Mouse (Mus musculus): ENCODE results near the gene Spsb2. TPM values are rescaled to one million over a fixed set of nuclear protein-coding genes. Genes with fewer than 3 reads are reported as not detected.
"Not testable (repeated sequence)": the region's sequence is repeated elsewhere in the genome, so short reads cannot be mapped to it uniquely, and the experiment has no call there.

The Spsb2 gene
- total RNA-seq, 2 experiments from 2014 or later, result 4.4 to 5.4 TPM

GRCm38 (mm10) chr6:124779984-124780416, 28.5 kb upstream of the Spsb2 start:
- Histone ChIP-seq H3K27ac (no peak overlapping the region), H3K4me3 (peak overlapping the region; percentile 36)
- no peak for DNase-seq (ENCODE audit: extremely low spot score in 1 of 2, low spot score in 2 of 2)
- intact Hi-C loops (cut with DNase I), result no loop called here
- no peak for TF ChIP-seq CTCF (IDR thresholded peaks at IDR 0.05)

- no peak overlapping the region for H3K4me3 ChIP-seq
- intact Hi-C loops (cut with DNase I), result no loop called here
- no peak for TF ChIP-seq CTCF (IDR thresholded peaks at IDR 0.05)
- H3K27ac ChIP-seq, result no peak overlapping the region
- DNase-seq (ENCODE audit: extremely low spot score in 1 of 2, low spot score in 2 of 2), result no peak
These were observed 27.5 kb upstream of the Spsb2 start for GRCm38 (mm10) chr6:124780917-124781316.

- no peak for TF ChIP-seq CTCF (IDR thresholded peaks at IDR 0.05)
- H3K4me3 ChIP-seq, result no peak overlapping the region
- intact Hi-C loops (cut with DNase I), result no loop called here
- no peak overlapping the region for H3K27ac ChIP-seq
- no peak for DNase-seq (ENCODE audit: extremely low spot score in 1 of 2, low spot score in 2 of 2)
These were observed 26.0 kb upstream of the Spsb2 start for GRCm38 (mm10) chr6:124782436-124782835.

GRCm38 (mm10) chr6:124786756-124787420, 21.6 kb upstream of the Spsb2 start:
- intact Hi-C loops (cut with DNase I), result no loop called here
- TF ChIP-seq CTCF (IDR thresholded peaks at IDR 0.05), result no peak
- no peak for DNase-seq (ENCODE audit: extremely low spot score in 1 of 2, low spot score in 2 of 2)
- H3K4me3 ChIP-seq, result no peak overlapping the region
- H3K27ac ChIP-seq, result no peak overlapping the region

GRCm38 (mm10) chr6:124787722-124788121, 20.7 kb upstream of the Spsb2 start:
- Histone ChIP-seq H3K27ac (no peak overlapping the region), H3K4me3 (no peak overlapping the region)
- DNase-seq (ENCODE audit: extremely low spot score in 1 of 2, low spot score in 2 of 2), result no peak
- no peak for TF ChIP-seq CTCF (IDR thresholded peaks at IDR 0.05)
- intact Hi-C loops (cut with DNase I), result no loop called here

- TF ChIP-seq CTCF (IDR thresholded peaks at IDR 0.05), result no peak
- intact Hi-C loops (cut with DNase I), result no loop called here
- no peak overlapping the region for H3K27ac ChIP-seq
These were observed 18.9 kb upstream of the Spsb2 start for GRCm38 (mm10) chr6:124789519-124789918.

GRCm38 (mm10) chr6:124790121-124790520, 18.3 kb upstream of the Spsb2 start:
- Histone ChIP-seq H3K4me3 (no peak overlapping the region), H3K27ac (no peak overlapping the region)
- TF ChIP-seq CTCF (IDR thresholded peaks at IDR 0.05), result no peak
- DNase-seq (ENCODE audit: extremely low spot score in 1 of 2, low spot score in 2 of 2), result no peak
- intact Hi-C loops (cut with DNase I), result loop anchor here (2.0 kb wide), 1 partner anchor 15 kb away; no protein-coding TSS in a partner anchor

More at GRCm38 (mm10) chr6:124789519-124789918, 18.9 kb upstream of the Spsb2 start:
- H3K4me3 ChIP-seq, result no peak overlapping the region
- DNase-seq (ENCODE audit: extremely low spot score in 1 of 2, low spot score in 2 of 2), result no peak

GRCm38 (mm10) chr6:124791911-124792310, 16.6 kb upstream of the Spsb2 start:
- no peak overlapping the region for H3K4me3 ChIP-seq
- H3K27ac ChIP-seq, result no peak overlapping the region
- intact Hi-C loops (cut with DNase I), result loop anchor here (2.0 kb wide), 1 partner anchor 13 kb away; no protein-coding TSS in a partner anchor
- no peak for TF ChIP-seq CTCF (IDR thresholded peaks at IDR 0.05)
- no peak for DNase-seq (ENCODE audit: extremely low spot score in 1 of 2, low spot score in 2 of 2)

GRCm38 (mm10) chr6:124795781-124796180, 12.7 kb upstream of the Spsb2 start:
- TF ChIP-seq CTCF (IDR thresholded peaks at IDR 0.05), result no peak
- Histone ChIP-seq H3K27ac (no peak overlapping the region), H3K4me3 (no peak overlapping the region)
- DNase-seq (ENCODE audit: extremely low spot score in 1 of 2, low spot score in 2 of 2), result no peak
- intact Hi-C loops (cut with DNase I), result loop anchor here (1.0 kb wide), 1 partner anchor 9 kb away; no protein-coding TSS in a partner anchor

GRCm38 (mm10) chr6:124796200-124796599, 12.3 kb upstream of the Spsb2 start:
- intact Hi-C loops (cut with DNase I), result loop anchor here (1.0 kb wide), 1 partner anchor 8 kb away; no protein-coding TSS in a partner anchor

GRCm38 (mm10) chr6:124802400-124802799, 6.1 kb upstream of the Spsb2 start:
- intact Hi-C loops (cut with DNase I); H3K4me3 ChIP-seq; DNase-seq (ENCODE audit: extremely low spot score in 1 of 2, low spot score in 2 of 2); H3K27ac ChIP-seq: not testable (repeated sequence)

More at GRCm38 (mm10) chr6:124796200-124796599, 12.3 kb upstream of the Spsb2 start:
- H3K4me3 ChIP-seq, result no peak overlapping the region
- no peak overlapping the region for H3K27ac ChIP-seq
- TF ChIP-seq CTCF (IDR thresholded peaks at IDR 0.05), result no peak
- no peak for DNase-seq (ENCODE audit: extremely low spot score in 1 of 2, low spot score in 2 of 2)

GRCm38 (mm10) chr6:124803061-124803460, 5.4 kb upstream of the Spsb2 start:
- no peak overlapping the region for H3K27ac ChIP-seq
- no peak for DNase-seq (ENCODE audit: extremely low spot score in 1 of 2, low spot score in 2 of 2)
- H3K4me3 ChIP-seq, result no peak overlapping the region
- intact Hi-C loops (cut with DNase I), result no loop called here
- TF ChIP-seq CTCF (IDR thresholded peaks at IDR 0.05), result no peak; the same call in 1 of the 2 replicates

- not testable (repeated sequence) for H3K4me3 ChIP-seq
These were observed 4.8 kb upstream of the Spsb2 start for GRCm38 (mm10) chr6:124803691-124804090.

More at GRCm38 (mm10) chr6:124803691-124804090, 4.8 kb upstream of the Spsb2 start:
- intact Hi-C loops (cut with DNase I), result loop anchor here (1.0 to 2.0 kb wide), 2 partner anchors 7 to 13 kb away; no protein-coding TSS in a partner anchor
- H3K27ac ChIP-seq; DNase-seq (ENCODE audit: extremely low spot score in 1 of 2, low spot score in 2 of 2): not testable (repeated sequence)

All from left cerebral cortex, adult 2 months (tissue).